Mouse (Mus musculus) c-Kit-positive CD71-negative TER-119-negative erythroid progenitor cells, embryonic 14.5 days (primary cell): ENCODE data around the gene Exoc1.

Source experiments
- DNase-seq: peaks from one replicate; pipeline ENCODE4 v3.0.0-alpha.2; 2013; ENCODE audit warnings: low read depth

Exoc1 gene

GRCm38 (mm10) chr5:76609702-76610370 is 80.7 kb downstream of the Exoc1 start:
- no peak for DNase-seq

DNA sequence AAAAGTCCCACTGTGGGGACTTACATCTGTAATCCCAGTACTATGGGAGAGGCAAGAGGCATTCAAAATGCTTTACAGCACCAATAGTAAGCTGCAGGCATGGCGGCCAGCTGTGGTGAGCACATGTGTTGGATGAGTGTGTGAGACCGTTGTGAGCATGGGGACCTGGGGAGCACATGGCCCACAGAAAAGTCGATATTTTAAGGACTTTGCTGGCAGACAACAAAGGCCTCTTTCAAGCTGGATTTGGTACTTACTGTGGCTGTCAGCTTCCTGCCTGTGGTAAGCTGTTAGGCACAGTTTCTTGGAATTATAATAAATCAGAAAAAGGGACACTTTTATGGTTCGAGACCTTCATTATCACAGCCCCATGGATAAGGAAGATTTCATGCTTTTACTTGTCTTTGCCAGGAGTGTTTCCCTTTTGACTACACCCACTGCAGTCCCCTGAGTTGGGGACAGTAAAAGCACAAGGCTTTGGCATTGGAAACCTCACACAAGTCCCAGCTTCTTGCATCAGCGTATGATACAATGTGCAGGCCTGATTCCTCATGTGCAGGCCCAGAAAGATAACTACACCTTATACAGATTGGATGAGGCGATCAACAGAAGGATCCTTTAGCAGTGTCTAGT is 83.9 kb downstream of the Exoc1 start:
- DNase-seq = no peak

GRCm38 (mm10) chr5:76615276-76615675 is 86.2 kb downstream of the Exoc1 start:
- DNase-seq = no peak

- no peak for DNase-seq
These were observed 87.2 kb downstream of the Exoc1 start for GRCm38 (mm10) chr5:76616196-76616747.

DNA sequence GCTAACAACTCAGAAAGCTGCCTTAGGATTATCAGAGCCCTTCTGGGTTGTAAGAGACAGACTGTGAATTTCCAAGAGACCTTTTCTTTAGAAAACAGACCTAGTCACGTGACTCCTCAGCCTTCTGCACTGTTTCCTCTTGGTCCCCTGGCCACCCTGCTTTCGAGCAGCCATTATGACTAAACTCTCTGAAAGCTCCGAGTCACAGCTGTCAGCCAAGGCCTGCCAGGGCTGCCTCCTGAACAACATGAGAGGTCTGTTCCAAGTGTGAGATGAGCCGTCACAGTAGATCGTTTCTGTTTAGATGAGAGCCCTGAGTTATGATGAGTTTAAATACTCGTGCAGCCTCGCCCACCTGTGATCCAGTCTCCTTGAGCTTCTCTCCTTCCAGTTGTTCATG is 89.6 kb downstream of the Exoc1 start:
- no peak for DNase-seq
